Mouse (Mus musculus): ENCODE data around the gene RPS10-NUDT3. TPM values are rescaled to one million over a fixed set of nuclear protein-coding genes. Genes with fewer than 3 reads are reported as not detected.

The RPS10-NUDT3 gene
- polyA plus RNA-seq, 1 experiment from 2014 or later, result not detected

- WGBS, result under 1% methylated on average over 71 of the region's 79 CpGs
- peaks cover 4% of the 10 kb centered on the region; the same call in 1 of the 2 replicates for H3K4me1 ChIP-seq (replicated peaks; ENCODE audit: control insufficient read depth, insufficient read depth)
- H3K27me3 ChIP-seq (ENCODE audit: control insufficient read depth, insufficient read depth, low read length), result no peaks in the 10 kb centered on the region
- H3K27ac ChIP-seq (replicated peaks), result peak within 1 kb of the TSS; percentile 92
- peak within 1 kb of the TSS; percentile 79 for H3K9ac ChIP-seq (ENCODE audit: low read length)
- DNase-seq (ENCODE audit: low spot score) (peak; percentile 90), ATAC-seq (ENCODE audit: low FRiP score, low TSS enrichment) (peak; percentile 66)
- peak within 1 kb of the TSS; percentile 94 for H3K4me2 ChIP-seq (replicated peaks; ENCODE audit: low read depth)
- TF ChIP-seq EP300 (optimal IDR thresholded peaks at IDR 0.05) (no peak), CTCF (IDR thresholded peaks at IDR 0.05; ENCODE audit: low read depth) (no peak)
- no peaks in the 10 kb centered on the region for H3K36me3 ChIP-seq (ENCODE audit: control insufficient read depth, insufficient read depth, low read length)
- no peaks in the 10 kb centered on the region for H3K9me3 ChIP-seq (ENCODE audit: control insufficient read depth, low read length)
- H3K4me3 ChIP-seq (ENCODE audit: low read depth, low read length), result peak within 1 kb of the TSS; percentile 65
These were observed 78.6 kb downstream of the RPS10-NUDT3 start, which contains the start of gene Hmga1 for GRCm38 (mm10) chr17:27556315-27557011. Hmga1 (plus strand) TSS chr17:27556497.

- no peaks in the 10 kb centered on the region for H3K9me3 ChIP-seq (ENCODE audit: control insufficient read depth, low read length)
- H3K9ac ChIP-seq (ENCODE audit: low read length), result peak overlapping the region; percentile 79
- peak; percentile 73 for ATAC-seq (ENCODE audit: low FRiP score, low TSS enrichment)
- peak; percentile 92 for DNase-seq (ENCODE audit: low spot score)
- H3K4me3 ChIP-seq (ENCODE audit: low read depth, low read length), result peak overlapping the region; percentile 65
- TF ChIP-seq CTCF (IDR thresholded peaks at IDR 0.05; ENCODE audit: low read depth) (no peak), EP300 (optimal IDR thresholded peaks at IDR 0.05) (peak; percentile 26)
- under 1% methylated on average over 44 of the region's 55 CpGs for WGBS
- peak overlapping the region; percentile 94 for H3K4me2 ChIP-seq (replicated peaks; ENCODE audit: low read depth)
- H3K36me3 ChIP-seq (ENCODE audit: control insufficient read depth, insufficient read depth, low read length), result no peaks in the 10 kb centered on the region
- no peaks in the 10 kb centered on the region for H3K27me3 ChIP-seq (ENCODE audit: control insufficient read depth, insufficient read depth, low read length)
- peaks cover 4% of the 10 kb centered on the region; the same call in 1 of the 2 replicates for H3K4me1 ChIP-seq (replicated peaks; ENCODE audit: control insufficient read depth, insufficient read depth)
- H3K27ac ChIP-seq (replicated peaks), result peak overlapping the region; percentile 92
These were observed 79.4 kb downstream of the RPS10-NUDT3 start for GRCm38 (mm10) chr17:27555512-27556172.

- H3K4me3 ChIP-seq (ENCODE audit: low read depth, low read length), result peak overlapping the region; percentile 65
- DNase-seq (ENCODE audit: low spot score) (peak; percentile 78), ATAC-seq (ENCODE audit: low FRiP score, low TSS enrichment) (peak; percentile 22)
- peak overlapping the region; percentile 94 for H3K4me2 ChIP-seq (replicated peaks; ENCODE audit: low read depth)
- no peak for TF ChIP-seq CTCF (IDR thresholded peaks at IDR 0.05; ENCODE audit: low read depth)
- no peak for TF ChIP-seq EP300 (optimal IDR thresholded peaks at IDR 0.05)
- no peaks in the 10 kb centered on the region for H3K9me3 ChIP-seq (ENCODE audit: control insufficient read depth, low read length)
- no peaks in the 10 kb centered on the region for H3K27me3 ChIP-seq (ENCODE audit: control insufficient read depth, insufficient read depth, low read length)
- peak overlapping the region; percentile 79 for H3K9ac ChIP-seq (ENCODE audit: low read length)
- no peaks in the 10 kb centered on the region for H3K36me3 ChIP-seq (ENCODE audit: control insufficient read depth, insufficient read depth, low read length)
- peaks cover 4% of the 10 kb centered on the region; the same call in 1 of the 2 replicates for H3K4me1 ChIP-seq (replicated peaks; ENCODE audit: control insufficient read depth, insufficient read depth)
- H3K27ac ChIP-seq (replicated peaks), result peak overlapping the region; percentile 92
- 2% methylated on average over 37 of the region's 39 CpGs for WGBS
These were observed 79.9 kb downstream of the RPS10-NUDT3 start for GRCm38 (mm10) chr17:27555075-27555511.

- Histone ChIP-seq H3K36me3 (ENCODE audit: control insufficient read depth, insufficient read depth, low read length) (no peaks in the 10 kb centered on the region), H3K27ac (replicated peaks) (peak overlapping the region; percentile 92), H3K4me3 (ENCODE audit: low read depth, low read length) (no peak overlapping the region), H3K27me3 (ENCODE audit: control insufficient read depth, insufficient read depth, low read length) (no peaks in the 10 kb centered on the region), H3K9me3 (ENCODE audit: control insufficient read depth, low read length) (no peaks in the 10 kb centered on the region), H3K4me2 (replicated peaks; ENCODE audit: low read depth) (peak overlapping the region; percentile 94), H3K9ac (ENCODE audit: low read length) (peak overlapping the region; percentile 79; the same call in 1 of the 2 replicates), H3K4me1 (replicated peaks; ENCODE audit: control insufficient read depth, insufficient read depth) (peaks cover 4% of the 10 kb centered on the region; the same call in 1 of the 2 replicates)
- TF ChIP-seq EP300 (optimal IDR thresholded peaks at IDR 0.05) (no peak), CTCF (IDR thresholded peaks at IDR 0.05; ENCODE audit: low read depth) (no peak)
- DNase-seq (ENCODE audit: low spot score), result no peak
- WGBS, result 63% methylated on average over 20 of the region's 20 CpGs
- ATAC-seq (ENCODE audit: low FRiP score, low TSS enrichment), result no peak
These were observed 80.7 kb downstream of the RPS10-NUDT3 start for GRCm38 (mm10) chr17:27554062-27554960.

Measured in stomach, postnatal 0 days (tissue).